Mouse (Mus musculus) adrenal gland, postnatal 4 days (tissue): ENCODE measurements around the gene Erv3. TPM values are rescaled to one million over a fixed set of nuclear protein-coding genes. Genes with fewer than 3 reads are reported as not detected.
A peak's percentile ranks its signal among the peaks of the same experiment; 100 is the strongest.

Experiments used
- DNase-seq, 2 experiments: peaks; one replicate each; pipeline ENCODE4 v3.0.0; 2021 to 2022; ENCODE audit warnings: low spot score in 2 of 2, mixed read lengths in 2 of 2
- total RNA-seq, 2 experiments: library from RNA; stranded (reverse); gene quantifications; 2 replicates each; pipeline ENCODE4 v1.2.3; 2021

Erv3 gene
- total RNA-seq, 2 experiments from 2014 or later: not detected

DNA sequence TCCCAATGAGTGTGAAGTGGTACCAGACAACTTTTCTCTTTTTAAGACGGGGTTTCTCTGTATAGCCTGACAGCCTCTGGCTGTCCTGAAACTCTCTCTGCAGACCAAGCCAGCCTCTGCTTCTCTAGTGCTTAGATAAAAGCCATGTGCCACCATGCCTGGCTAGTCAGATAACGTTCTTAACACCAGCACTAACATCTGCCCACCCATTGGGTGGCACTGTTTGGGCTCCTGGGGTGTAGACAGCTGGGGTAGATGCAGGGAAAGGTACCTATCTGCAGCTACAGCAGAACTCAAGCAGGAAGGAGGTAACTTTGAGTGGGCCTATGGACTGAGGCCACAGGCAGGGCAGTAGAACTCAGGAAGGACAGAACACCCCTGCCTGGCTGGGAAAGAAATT, 34.0 kb downstream of the Erv3 start:
- DNase-seq: no peak

DNA sequence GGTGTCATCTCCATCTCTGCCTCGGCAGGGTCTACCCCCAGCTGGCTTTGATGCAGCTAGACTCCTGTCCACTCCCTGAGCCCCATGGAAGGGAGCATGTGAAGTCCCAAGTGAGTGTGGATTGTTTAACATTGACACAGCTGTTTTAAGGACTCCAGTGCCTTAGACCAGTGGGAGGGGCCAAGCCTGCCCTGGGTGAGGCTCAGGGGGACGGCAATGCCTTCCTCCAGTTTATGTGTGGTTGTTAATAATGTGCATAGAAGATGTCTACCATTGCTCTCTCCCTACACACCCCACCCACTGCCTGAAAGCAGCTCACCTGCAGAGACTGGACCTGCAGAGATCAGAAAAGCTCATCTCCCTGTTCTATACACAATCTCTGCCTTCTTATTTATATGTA, 35.6 kb downstream of the Erv3 start:
- DNase-seq: no peak

DNA sequence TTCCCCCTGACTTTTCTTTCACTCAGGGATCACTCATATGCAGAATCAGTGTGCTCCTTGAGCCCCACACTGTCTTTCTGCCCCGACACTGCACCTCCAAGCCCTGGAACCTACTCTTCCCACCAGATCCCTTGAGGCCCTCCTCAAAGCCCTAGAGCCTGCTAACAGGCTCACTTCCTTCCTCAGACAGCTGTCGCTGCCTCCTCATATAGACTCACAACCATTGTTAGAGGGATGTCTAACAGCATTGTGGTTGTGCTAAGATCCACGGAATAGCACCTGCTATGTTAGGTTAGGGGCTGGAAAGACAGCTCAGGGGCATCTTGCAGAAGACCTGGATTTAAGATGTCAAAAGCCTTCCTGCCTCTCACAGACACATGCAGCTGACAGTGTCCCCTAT, 37.1 kb downstream of the Erv3 start:
- no peak for DNase-seq

DNA sequence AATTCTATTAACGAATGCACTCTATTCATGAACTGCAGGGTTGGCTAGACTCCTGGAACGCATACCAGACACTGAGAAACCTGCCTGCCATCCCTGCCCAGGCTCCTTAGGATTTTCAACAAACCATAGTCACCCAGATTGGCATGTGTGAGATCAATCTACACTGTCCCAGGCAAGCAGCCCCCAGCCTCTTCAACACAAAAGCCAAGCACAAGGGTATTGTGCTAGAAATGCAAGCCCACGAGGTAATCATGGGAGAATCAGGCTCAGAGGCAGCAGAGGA, 37.9 kb downstream of the Erv3 start:
- DNase-seq: no peak

DNA sequence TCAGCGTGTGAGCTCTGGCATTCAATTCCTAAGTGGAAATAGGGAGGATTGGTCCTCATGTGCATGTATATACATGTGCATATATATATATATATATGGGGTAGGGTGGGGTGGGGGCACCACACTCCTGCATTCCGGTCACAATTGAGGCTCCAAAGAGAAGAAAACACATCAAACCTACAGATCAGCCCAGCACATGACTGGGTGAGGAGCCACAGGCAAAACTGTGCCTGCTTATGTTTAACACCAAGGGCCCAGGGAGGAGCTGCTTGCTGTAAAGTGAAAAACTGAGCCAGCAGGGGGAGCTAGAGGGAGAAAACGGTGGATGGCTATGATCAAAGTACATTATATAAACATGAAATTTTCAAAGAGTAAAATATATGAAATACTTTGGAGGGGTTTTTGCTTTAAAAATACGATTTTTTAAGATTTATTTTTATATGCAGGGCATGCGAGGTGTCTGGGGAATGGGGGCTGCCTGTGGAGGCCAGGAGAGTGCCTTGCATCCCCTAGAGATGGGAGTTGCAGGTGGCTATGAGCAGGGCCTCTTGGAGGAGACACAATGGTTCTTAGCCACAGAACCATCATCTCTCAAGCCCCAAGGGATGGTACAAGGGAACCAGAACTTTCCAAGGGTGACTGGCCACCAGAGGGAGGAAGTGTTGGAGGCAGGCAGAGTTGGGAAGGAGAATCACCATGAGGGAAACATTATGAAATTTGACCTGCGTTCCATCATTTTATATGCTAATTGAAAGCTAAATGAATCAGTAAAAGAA, 38.4 kb downstream of the Erv3 start:
- peak; percentile 56 to 61 for DNase-seq

DNA sequence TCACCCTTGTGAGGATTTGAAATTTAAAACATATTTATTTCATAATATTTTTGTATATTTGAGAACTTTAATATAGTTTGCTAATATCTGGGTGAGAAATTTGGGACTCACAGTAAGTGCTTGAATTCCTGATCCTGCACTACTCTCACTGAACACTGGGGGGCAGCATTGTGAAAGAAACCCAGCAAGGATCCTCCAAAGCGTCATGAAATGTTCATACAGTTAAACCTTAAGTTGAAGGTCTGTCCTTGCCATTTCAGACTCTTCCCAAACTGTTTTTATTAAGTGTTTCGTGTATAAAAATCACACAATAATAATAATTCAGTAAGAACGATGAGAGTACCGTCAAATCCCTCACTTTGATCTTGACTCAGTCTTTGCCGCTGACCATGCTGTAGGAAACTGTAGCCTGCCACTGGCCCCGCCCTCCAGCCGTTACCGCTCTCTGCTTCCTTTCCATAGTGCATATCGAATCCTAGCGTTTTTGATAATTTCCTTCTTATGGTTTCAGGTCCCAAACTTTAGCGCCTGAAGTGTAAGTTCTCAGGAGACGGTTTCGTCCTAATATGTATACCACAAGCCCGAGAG, 39.4 kb downstream of the Erv3 start:
- DNase-seq: peak; percentile 52 to 74

DNA sequence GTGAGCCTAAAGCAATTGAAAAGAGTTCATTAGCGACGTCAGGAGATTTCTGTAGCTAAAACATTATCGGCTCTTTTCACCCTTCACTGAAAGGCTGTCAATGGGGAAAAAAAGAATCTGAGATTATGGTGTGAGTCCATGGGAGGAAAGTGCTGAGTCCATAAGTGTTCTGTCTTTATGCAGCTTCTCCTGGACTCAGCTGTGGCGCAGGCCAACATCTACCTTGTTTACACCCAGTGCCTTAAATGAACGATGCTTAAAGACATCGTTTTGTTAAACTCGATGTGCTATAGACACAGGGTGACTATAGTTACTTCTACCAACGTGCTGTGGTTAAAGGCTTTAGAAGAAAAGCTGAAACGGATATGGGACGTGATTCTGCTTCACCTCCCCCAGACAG, 45.2 kb downstream of the Erv3 start:
- DNase-seq: no peak

DNA sequence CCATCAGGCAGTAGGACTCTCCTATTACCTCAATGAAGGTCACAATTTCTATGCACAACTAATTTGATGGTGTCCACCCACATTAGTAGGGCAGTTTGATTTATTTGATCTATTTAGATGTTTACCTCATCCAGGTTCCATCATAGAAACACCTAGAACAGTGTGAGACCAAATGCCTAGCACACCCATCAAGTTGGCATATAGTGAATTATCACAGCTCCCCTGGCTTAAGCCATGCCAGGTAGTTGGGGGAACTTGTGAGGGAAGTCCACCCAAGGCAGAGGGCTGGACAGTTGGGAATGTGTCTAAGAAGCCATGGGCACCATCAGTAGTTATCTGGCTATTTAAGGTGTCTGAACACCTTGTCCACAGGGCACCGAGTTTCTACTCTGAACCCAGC, 46.1 kb downstream of the Erv3 start:
- DNase-seq: no peak

DNA sequence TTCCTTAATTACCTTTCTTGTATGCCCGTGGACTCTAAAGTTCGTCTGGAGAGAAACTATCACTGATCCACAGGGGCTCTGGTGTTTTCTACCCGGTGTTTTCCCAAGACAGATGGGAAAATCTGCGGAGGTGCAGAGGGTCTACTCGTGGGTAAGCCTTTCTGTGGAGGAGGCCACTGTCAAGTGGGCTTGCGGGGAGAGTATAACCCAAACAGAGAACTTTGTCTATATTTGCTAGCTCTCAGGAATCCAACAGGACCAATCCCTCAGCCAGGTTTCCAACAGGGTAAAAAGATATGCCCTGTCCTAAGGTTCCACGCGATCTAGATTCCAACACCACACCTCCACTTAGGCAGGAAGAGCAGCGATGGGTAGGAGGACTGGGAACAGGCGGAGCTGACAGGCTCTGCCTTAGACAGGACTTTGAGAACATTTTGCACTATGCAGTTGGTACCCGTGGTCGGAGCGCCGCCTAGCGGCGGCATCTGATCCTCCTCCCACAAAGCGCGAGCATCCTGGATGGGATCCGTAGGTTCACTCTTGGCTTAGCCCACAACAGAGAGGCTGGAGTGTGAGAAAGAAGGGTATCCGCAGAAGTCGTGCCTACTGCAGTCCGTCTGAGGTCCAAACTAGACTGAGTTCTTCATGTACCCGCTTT, 46.9 kb downstream of the Erv3 start:
- DNase-seq: peak; percentile 71 to 73

DNA sequence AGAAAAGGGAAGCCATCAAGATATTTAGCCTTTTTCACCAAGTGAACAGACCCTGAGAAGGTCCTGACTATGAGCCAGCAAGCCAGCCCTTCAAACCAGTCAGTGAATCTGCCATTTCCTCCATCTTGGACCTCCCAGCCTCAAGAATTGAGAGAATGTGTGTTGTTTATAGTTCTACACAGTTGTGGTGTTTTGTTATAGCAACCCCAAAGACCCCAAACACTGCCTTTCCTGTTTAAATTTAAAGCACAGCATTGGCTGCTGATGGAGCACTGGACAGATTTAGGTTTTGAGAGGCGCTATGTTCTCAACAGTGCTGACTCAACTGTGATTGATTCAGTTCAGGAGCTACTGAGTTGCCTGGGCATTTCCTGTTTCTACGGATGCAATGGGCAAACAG, 47.9 kb downstream of the Erv3 start:
- DNase-seq: peak in 1 of 2 experiments; percentile 1

DNA sequence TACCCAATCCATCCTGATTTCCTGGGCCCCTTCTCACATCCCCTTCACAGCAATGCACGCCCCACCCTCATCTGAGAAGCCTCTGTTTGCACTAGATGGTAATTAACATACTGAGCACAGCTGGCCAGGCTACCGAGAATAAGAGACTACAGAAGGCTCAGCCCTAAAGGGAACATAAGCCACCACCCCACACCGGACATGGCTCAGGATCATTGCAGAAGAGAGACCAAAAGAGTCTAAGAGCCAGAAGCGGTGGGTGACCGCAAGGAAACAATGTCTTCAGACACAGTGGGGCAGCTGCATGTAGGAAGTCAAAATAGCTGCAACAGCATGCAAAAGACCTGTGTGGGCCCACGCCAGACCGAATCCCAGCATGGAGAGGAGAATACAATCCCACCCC, 50.7 kb downstream of the Erv3 start:
- no peak for DNase-seq

DNA sequence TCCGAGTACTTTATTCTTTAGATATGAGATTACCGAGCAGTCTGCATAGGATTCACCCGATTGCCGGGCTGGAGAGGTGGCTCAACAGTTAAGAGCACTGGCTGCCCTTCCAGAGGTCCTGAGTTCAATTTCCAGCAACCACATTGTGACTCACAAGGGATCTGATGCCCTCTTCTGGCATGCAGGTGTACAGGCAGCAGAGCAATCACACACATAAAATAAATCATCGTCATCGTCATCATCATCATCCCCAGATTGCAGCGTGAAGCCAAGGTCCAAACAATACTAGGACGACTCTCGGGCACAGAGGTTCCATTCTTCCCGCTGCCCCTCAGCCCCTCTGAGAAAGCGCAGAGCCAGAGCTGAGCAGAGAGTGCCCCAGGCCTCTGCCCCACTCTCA, 51.9 kb downstream of the Erv3 start:
- DNase-seq: no peak

DNA sequence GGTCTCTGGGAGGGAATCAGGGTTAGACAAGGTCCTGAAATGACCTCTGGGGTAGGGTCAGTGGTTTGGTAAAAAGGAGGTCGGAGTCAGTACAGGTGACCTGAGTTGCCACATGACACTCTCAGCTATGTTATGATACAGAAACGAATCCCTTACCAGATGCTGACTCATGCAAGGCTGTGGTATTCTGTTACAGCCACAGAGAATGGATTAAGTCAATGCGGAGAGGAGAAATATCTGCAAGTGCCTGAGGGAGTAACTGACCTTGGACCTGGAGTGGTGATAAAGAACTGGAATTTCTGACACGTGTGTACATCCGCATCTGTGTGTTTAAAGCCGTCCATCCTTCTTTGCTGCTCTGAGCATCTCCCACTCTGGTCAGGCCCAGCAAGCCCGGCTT, 52.7 kb downstream of the Erv3 start:
- no peak for DNase-seq

DNA sequence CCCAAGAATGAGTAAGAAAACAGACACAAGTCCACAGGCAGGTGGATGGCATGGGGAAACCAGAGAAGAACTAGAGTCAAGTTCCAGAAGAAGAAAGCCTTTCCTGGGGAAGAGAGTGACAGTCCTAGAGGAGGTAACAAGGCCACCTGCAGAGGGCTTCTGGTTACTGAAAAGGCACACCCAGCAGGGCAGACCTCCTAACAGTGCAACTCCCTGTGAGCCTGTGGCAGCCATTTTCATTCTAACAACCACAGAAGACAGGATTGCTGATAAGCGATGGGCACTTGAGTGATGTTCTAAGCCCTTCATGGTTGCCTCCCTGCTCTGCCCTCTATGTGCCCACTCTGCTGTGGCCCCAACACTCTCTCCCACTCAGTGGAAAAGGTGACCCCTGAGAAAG, 54.2 kb downstream of the Erv3 start:
- DNase-seq: no peak

DNA sequence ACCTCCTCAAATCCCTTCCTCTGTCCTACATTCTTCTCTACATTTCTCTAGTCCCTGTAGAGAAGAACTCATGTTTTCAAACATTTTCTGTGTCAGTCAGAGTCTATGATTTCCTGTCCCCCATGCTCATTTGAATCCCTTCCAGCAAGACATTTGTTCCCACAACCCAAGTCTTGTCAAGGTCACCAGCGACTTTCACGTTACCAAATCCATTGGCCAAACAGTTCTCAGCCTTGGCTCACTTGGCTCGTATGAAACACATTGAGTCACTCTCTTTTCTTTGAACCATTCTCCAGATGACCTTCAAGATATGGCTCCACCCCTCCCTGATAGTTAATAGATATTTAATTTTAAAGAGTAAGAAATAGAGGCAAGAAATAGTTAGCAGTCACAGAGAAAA, 55.7 kb downstream of the Erv3 start:
- no peak for DNase-seq

Other genes starting within 250 kb of the Erv3 start
- gene Prnp, start 50.2 kb upstream of the Erv3 start, total RNA-seq: 10 to 100 TPM; 69.2 to 71.6 TPM
- not detected for gene Prn, start 50.2 kb upstream of the Erv3 start, total RNA-seq
- gene Prnd, start 91.1 kb upstream of the Erv3 start, total RNA-seq: 1 to 10 TPM; 8.4 to 9.0 TPM
- 10 to 100 TPM; 14.5 to 16.7 TPM for gene Rassf2, start 170.5 kb upstream of the Erv3 start, total RNA-seq